Mouse (Mus musculus) cortical plate, adult 2 months (tissue): Measurements from ENCODE around the gene Gtf3c1. TPM values are rescaled to one million over a fixed set of nuclear protein-coding genes. Genes with fewer than 3 reads are reported as not detected.

Experiments
- H3K27ac ChIP-seq: fragments of 200-500 bp; 2 replicates; pipeline ENCODE4 v1.5.1; 2012; ENCODE audit warnings: low read length, control low read depth, inconsistent platforms; ENCODE audit not compliant: insufficient read depth
- H3K4me1 ChIP-seq: fragments of 200-500 bp; 2 replicates; pipeline ENCODE4 v1.6.1; 2011; ENCODE audit warnings: low read length; ENCODE audit not compliant: control insufficient read depth, insufficient read depth
- H3K4me3 ChIP-seq: fragments of 200-500 bp; 2 replicates; pipeline ENCODE4 v1.5.1; 2011; ENCODE audit warnings: mild to moderate bottlenecking, low read length, control low read depth; ENCODE audit not compliant: insufficient read depth
- CTCF ChIP-seq: fragments of 200-500 bp; IDR thresholded peaks from 2 replicates; pipeline ENCODE4 v1.5.1; 2011; ENCODE audit warnings: mild to moderate bottlenecking, control low read depth, low read length; ENCODE audit not compliant: insufficient read depth; ENCODE audit errors: extremely low read depth
- POLR2A ChIP-seq: fragments of 200-500 bp; IDR thresholded peaks from 2 replicates; pipeline ENCODE4 v1.6.1; 2011; ENCODE audit warnings: mild to moderate bottlenecking, low read length, control low read depth; ENCODE audit not compliant: insufficient read depth; ENCODE audit errors: extremely low read depth
- polyA plus RNA-seq: library from polyadenylated mRNA; depleted of rRNA; stranded (reverse); fragments of >200 nt; gene quantifications from 2 replicates; pipeline ENCODE4 v1.2.3, GENCODE M21; 2012

Gene Gtf3c1
- polyA plus RNA-seq, 1 experiment = 54.2 TPM

DNA sequence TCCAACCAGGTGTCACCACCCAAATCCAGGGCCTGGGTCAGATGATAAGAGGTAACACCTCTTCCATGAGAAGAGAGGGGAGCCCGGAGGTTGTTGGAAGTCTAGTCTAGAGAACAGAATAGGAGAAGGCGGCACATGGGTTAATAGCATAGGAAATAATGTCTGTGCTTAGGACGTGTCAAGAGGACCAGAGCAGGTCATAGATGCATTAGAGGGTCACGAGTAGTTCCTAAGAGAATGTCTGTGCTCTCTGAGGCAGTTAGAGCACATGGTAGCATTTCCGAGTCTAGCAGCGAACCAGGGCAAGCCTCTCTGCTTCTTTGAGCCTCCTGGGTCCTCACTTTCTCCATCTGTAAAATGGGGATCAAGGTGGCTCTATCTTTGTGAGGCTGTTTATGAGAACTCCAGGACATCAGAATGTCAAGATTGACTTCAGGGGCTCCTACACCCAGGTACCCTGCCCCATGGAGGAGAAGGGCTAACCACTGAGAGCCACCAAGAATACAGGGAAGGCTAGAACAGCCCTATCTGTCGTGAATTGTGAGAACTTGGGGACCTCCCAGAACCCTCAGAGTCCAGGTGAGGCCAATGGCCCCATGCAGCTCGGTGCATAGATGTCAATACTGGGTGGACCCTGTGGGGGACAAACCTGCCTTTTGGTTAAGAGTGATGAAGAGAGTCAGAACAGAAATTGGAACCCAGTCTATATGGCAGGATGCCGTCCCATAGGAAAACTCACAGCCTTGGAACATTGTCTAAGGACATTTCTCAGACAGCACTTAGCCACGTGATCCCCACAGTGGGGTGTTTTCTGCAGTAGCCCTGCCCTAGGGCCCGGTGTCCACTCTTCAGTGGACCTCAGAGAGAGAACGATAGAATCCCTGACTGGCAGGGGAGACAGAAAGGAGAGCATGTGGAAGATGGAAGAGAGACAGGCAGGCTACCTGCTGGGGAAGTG lies 102.9 kb downstream of the Gtf3c1 start:
- Histone ChIP-seq H3K4me3 (no peak overlapping the region), H3K27ac (no peak overlapping the region), H3K4me1 (no peaks in the 10 kb centered on the region)
- TF ChIP-seq CTCF (no peak), POLR2A (no peak)

DNA sequence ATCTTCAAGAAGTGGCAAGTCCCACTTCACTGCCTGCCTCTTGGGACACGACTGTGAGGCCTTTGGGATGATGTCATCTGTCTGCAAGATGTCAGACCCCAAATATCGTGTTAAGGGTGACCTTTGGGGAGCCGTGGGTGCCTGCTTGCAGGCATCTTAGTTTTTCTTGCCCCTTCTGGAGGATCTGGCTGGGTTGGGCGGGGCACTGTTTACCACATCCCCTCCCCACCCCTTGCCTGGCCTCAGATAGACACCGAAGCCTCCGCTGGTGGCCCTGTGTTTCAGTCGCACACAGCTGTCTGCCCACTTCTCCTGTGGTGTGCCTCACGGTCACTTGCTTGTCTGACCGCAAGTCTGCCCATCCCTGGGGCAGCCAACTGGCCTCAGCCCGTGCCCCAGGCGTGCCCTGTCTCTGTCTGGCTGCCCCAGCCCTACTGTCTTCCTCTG lies 104.4 kb downstream of the Gtf3c1 start, which contains the start of gene Il21r:
Gene Il21r, plus strand, starts transcription at position 245 of the 447 bp plus-strand sequence.
- H3K27ac ChIP-seq = peak within 1 kb of the TSS; percentile 75; the same call in 1 of the 2 replicates
- TF ChIP-seq POLR2A = no peak
- TF ChIP-seq CTCF = no peak
- no peak within 1 kb of the TSS; the same call in 1 of the 2 replicates for H3K4me3 ChIP-seq

DNA sequence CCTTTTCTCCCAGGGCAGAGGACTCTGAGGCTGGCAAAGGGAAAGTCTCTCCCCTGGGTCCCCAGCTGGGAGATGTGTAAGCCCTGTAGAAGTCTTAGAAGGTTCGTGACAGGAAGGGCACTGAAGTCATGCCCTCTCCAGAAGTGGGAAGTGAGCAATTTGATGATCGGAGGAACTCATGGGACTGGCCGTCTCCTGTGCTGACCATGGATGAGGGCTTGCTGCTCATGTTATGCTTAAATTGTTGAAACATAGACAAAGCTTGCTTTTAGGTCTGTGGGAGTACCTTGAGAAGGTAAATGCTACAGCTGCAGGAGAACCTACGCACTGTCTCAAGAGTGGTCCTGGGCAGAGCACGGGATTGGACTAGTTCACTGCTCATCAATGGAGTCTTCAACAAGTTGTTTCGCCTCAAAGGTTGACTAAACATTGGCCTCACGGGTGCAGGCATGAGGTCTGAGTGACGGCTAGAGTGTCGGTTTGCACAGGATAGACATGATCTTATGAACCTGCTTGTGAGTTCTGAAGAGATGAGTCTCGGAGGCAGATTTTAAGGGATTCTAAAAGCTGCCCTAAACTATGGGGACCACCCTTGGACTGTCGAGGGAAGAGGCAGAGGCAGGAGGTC lies 105.6 kb downstream of the Gtf3c1 start:
- H3K27ac ChIP-seq = no peak overlapping the region
- H3K4me1 ChIP-seq = no peaks in the 10 kb centered on the region
- H3K4me3 ChIP-seq = no peak overlapping the region
- no peak for TF ChIP-seq POLR2A
- TF ChIP-seq CTCF = no peak

More for the DNA sequence above, 104.4 kb downstream of the Gtf3c1 start, which contains the start of gene Il21r:
- no peaks in the 10 kb centered on the region for H3K4me1 ChIP-seq

DNA sequence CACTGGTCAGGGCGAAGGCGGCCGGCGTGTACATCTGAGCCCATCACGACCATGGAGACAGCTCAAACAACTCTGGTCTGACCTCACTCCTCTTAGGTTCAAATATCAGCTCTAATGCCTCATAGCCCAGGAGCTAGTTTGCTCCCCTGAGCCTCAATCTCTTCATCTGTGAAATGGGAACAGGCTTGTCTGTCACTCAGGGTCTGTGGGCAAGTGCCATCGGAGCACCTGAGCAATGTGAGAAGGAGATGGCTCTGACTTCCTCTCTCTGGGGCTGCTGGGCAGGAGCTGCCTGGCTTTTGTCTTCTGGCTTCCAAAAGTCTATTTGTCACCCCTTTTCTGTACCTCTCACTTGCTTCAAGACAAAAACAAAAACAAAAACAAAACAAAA lies 106.3 kb downstream of the Gtf3c1 start:
- TF ChIP-seq POLR2A (no peak), CTCF (no peak)
- Histone ChIP-seq H3K4me1 (no peaks in the 10 kb centered on the region), H3K27ac (peak overlapping the region; percentile 49; the same call in 1 of the 2 replicates), H3K4me3 (no peak overlapping the region)

DNA sequence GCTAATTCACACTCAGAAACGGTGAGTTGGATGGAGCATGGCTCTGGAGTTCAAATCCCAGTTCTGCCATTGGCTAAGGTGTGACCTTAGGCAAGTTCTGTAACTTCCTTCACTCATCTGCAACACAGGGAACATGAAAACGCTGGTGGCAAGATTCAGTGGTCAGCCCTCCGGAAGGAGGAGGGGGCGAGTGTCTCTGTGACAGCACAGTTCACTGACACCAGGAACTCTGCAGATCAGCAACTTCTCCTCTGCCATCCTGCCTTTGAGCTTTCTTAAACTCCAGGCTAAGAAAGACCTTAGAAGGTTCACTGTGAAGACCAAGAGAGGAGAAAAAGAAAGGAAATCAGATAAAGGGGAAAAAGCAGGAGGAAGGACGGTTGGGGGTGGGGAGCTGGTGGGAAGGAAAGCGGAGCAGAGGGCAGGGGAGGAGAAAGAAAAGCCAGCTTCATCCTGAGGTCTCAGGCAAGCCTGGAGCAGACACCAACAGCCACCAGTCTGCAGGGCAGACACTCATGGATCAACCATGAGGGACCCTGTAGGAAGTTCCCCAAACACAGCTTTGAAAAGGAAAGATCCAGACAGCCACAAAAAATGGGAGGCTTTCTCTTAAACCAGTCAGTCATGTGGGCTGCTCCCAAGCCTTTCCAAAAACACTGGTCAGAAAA lies 106.8 kb downstream of the Gtf3c1 start:
- TF ChIP-seq CTCF (no peak), POLR2A (no peak)
- no peaks in the 10 kb centered on the region for H3K4me1 ChIP-seq
- H3K4me3 ChIP-seq = no peak overlapping the region

DNA sequence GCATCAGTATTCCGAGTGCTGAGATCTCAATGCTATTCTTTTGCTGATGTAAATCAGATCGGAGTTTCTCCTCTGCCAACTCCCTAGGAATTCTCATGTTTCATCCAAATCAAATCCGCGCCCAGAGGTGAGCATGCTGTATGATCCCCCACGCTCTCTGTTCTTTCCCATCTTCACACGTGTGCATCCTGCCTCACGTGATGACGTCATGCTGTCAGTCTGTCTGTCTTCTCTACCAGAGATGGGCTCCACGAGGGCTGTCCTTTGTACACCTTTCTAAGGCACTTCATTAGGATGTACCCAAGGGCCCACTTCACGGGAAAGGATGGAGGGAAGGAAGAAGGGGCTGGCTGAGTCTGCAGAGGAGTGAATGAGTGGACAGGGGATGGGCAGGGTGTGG lies 107.4 kb downstream of the Gtf3c1 start:
- TF ChIP-seq POLR2A (no peak), CTCF (no peak)
- no peaks in the 10 kb centered on the region for H3K4me1 ChIP-seq
- no peak overlapping the region for H3K27ac ChIP-seq
- H3K4me3 ChIP-seq = no peak overlapping the region

More for the DNA sequence above, 106.8 kb downstream of the Gtf3c1 start:
- peak overlapping the region; percentile 49; the same call in 1 of the 2 replicates for H3K27ac ChIP-seq

DNA sequence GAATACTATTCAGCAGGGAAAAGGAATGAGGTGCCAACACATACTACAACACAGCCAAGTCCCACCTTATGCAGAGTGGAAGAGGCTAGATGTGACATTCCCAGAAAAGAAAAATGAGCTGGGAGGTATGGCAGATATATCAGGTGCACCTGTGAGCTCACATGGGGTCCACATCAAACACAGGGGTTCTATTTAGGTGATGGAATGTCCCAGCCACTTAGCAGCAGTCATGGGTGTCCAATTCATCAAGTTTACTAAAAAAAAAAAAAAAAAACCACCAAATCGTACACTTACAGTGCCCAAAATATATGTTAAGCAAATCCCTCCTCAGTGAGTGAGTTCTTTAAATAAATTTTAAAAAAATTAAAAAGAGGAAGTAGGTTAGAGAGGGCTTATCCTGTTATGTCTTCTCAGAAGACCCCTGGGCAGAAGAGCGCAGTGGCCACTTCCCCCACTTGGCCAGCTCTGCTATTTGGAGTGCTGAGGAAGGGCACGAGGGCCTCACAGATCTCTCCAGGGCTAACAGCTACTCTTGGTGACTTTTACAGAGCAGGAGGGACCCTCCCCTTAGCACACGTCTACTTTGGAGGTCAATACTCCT lies 108.1 kb downstream of the Gtf3c1 start:
- Histone ChIP-seq H3K27ac (no peak overlapping the region; the same call in 1 of the 2 replicates), H3K4me3 (no peak overlapping the region), H3K4me1 (no peaks in the 10 kb centered on the region)
- no peak for TF ChIP-seq POLR2A
- TF ChIP-seq CTCF = no peak

DNA sequence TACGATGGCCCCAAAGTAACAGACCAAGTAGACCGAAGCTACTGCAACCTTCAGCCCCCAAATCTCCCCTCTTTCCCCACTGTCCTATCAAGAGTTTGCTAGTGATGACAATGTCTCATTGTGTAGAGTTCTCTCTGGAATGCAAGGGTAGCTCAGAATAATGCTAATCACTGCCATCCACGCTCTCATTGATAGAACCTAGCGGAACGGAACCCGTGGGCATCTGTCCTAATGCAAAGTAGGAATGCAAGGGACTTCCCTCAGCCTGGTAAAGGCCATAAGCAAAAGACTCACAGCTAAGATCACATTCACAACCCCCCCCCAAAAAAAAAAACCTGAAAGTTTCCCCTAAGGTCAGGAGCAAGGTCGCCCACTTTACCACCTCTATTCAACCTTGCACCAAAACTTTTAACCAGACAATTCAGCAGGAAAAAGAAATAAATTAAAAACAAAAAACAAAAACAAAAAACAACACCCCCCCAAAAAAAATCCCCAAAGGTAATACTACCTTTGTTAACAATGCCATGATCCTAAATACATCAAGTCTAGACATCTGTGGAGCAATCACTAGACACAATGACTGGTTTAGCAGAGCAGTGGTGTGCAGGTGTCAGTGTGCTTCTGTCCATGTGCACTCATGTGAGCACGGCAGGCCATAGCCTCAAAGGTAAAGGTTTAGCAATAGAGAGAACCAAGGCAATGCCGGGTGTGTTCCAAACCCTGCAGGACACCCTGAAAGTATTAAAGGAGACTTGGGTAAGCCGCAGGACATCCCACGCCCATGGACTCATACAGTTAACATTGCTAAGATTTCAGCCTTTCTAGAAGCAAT lies 109.8 kb downstream of the Gtf3c1 start:
- H3K27ac ChIP-seq = no peak overlapping the region
- TF ChIP-seq CTCF (no peak), POLR2A (no peak)
- no peak overlapping the region for H3K4me3 ChIP-seq
- no peaks in the 10 kb centered on the region for H3K4me1 ChIP-seq

DNA sequence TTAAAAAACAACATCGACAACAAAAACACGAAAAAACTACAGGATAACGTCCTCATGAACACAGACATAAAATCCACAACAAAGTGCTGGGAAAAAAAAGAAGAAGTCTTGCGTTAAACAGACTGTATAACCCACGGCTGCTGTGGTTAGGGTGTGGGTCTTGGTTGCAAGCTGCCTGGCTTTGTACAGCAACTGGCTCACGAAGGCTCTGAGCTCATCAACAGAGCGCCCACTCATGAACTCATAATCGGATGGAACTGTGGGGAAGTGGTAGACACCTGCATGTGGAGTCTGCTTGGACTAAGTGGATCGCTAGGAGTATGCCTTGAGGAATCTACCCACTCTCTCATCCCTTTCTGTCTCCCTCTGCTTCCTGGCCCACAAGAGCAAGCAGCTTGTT lies 110.5 kb downstream of the Gtf3c1 start:
- no peak overlapping the region for H3K4me3 ChIP-seq
- TF ChIP-seq POLR2A (no peak), CTCF (no peak)
- no peak overlapping the region for H3K27ac ChIP-seq
- H3K4me1 ChIP-seq = no peaks in the 10 kb centered on the region
